Mouse (Mus musculus) neural tube, embryonic 11.5 days (tissue): ENCODE data around the gene Gdpd3. TPM values are rescaled to one million over a fixed set of nuclear protein-coding genes. Genes with fewer than 3 reads are reported as not detected.
"Not testable (repeated sequence)": the region's sequence is repeated elsewhere in the genome, so short reads cannot be mapped to it uniquely, and the experiment has no call there.

Experiments used
- ATAC-seq: fragments of 200-750 bp; cut with Nextera tagmentation; 2 replicates; pipeline ENCODE4 v1.8.0; 2017; ENCODE audit warnings: moderate number of reproducible peaks, mild to moderate bottlenecking, moderate TSS enrichment, moderate library complexity; ENCODE audit not compliant: insufficient read depth, low FRiP score, low TSS enrichment
- DNase-seq: peaks from one replicate; pipeline ENCODE4 v3.0.0-alpha.2; 2015; ENCODE audit warnings: low spot score
- H3K27ac ChIP-seq: fragments of 300-500 bp; sonication (generic); 2 replicates; pipeline ENCODE4 v1.5.1; 2014; ENCODE audit warnings: low read depth, mild to moderate bottlenecking, low read length
- H3K27me3 ChIP-seq: fragments of 300-500 bp; sonication (generic); 2 replicates; pipeline ENCODE4 v1.6.1; 2014; ENCODE audit warnings: mild to moderate bottlenecking, low read length, mixed read lengths; ENCODE audit not compliant: control insufficient read depth, insufficient read depth
- H3K36me3 ChIP-seq: fragments of 300-500 bp; sonication (generic); 2 replicates; pipeline ENCODE4 v1.6.1; 2014; ENCODE audit warnings: mild to moderate bottlenecking, low read length, moderate library complexity, mixed read lengths; ENCODE audit not compliant: control insufficient read depth, insufficient read depth
- H3K4me1 ChIP-seq: fragments of 300-500 bp; sonication (generic); 2 replicates; pipeline ENCODE4 v1.6.1; 2014; ENCODE audit warnings: low read length, mixed read lengths; ENCODE audit not compliant: control insufficient read depth, insufficient read depth
- H3K4me2 ChIP-seq: fragments of 300-500 bp; sonication (generic); 2 replicates; pipeline ENCODE4 v1.6.1; 2014; ENCODE audit warnings: low read depth, mild to moderate bottlenecking, moderate library complexity
- H3K4me3 ChIP-seq: fragments of 300-500 bp; sonication (generic); 2 replicates; pipeline ENCODE4 v1.5.1; 2014; ENCODE audit warnings: low read depth, low read length
- H3K9ac ChIP-seq: fragments of 300-500 bp; sonication (generic); 2 replicates; pipeline ENCODE4 v1.6.1; 2014; ENCODE audit warnings: mild to moderate bottlenecking, low read length
- H3K9me3 ChIP-seq: fragments of 300-500 bp; sonication (generic); 2 replicates; pipeline ENCODE4 v1.6.1; 2016; ENCODE audit warnings: low read length; ENCODE audit not compliant: control insufficient read depth
- WGBS: fragments of 180-500 bp; shearing (Covaris S2); extraction: QIAGEN DNeasy Blood & Tissue Kit; methylation state at CpG from one replicate; pipeline ENCODE4 v1.1.7; 2014; 5-methylcytosine and 5-hydroxymethylcytosine counted together
- polyA plus RNA-seq: library from polyadenylated mRNA; unstranded; fragments of >200 nt; fragmentation: Nextera tagmentation; extraction: Ambion mirVana; gene quantifications from 2 replicates; pipeline ENCODE4 v1.2.1, GENCODE M21; 2014

Gene Gdpd3
- polyA plus RNA-seq, 1 experiment from 2014 or later = 1.5 TPM

- not testable (repeated sequence) for H3K27me3 ChIP-seq, ATAC-seq, H3K27ac ChIP-seq, H3K36me3 ChIP-seq, H3K9me3 ChIP-seq, H3K9ac ChIP-seq, H3K4me2 ChIP-seq, DNase-seq, H3K4me3 ChIP-seq
- WGBS = 96% methylated on average over 7 of the region's 7 CpGs
- H3K4me1 ChIP-seq = peaks cover 25% of the 10 kb centered on the region
These were observed 13.0 kb downstream of the Gdpd3 start for GRCm38 (mm10) chr7:126779101-126779500.

- peaks cover 6% of the 10 kb centered on the region for H3K36me3 ChIP-seq
- H3K9me3 ChIP-seq = no peaks in the 10 kb centered on the region
- DNase-seq = peak; percentile 93
- H3K4me3 ChIP-seq = peak overlapping the region; percentile 28
- peak; percentile 65 for ATAC-seq
- no peaks in the 10 kb centered on the region for H3K27me3 ChIP-seq
- under 1% methylated on average over 21 of the region's 21 CpGs for WGBS
- H3K27ac ChIP-seq = peak overlapping the region; percentile 68
- peak overlapping the region; percentile 39 for H3K9ac ChIP-seq
- peaks cover 25% of the 10 kb centered on the region for H3K4me1 ChIP-seq
- H3K4me2 ChIP-seq = peak overlapping the region; percentile 59
These were observed 14.1 kb downstream of the Gdpd3 start for GRCm38 (mm10) chr7:126779983-126780970.

GRCm38 (mm10) chr7:126780971-126781635, 15.0 kb downstream of the Gdpd3 start, which contains the start of gene Tbx6:
Gene Tbx6, plus strand, starts transcription at chr7:126781483.
- Histone ChIP-seq H3K27me3 (no peaks in the 10 kb centered on the region), H3K4me1 (peaks cover 21% of the 10 kb centered on the region), H3K27ac (peak within 1 kb of the TSS; percentile 68; the same call in 1 of the 2 replicates), H3K4me2 (peak within 1 kb of the TSS; percentile 59), H3K36me3 (peaks cover 12% of the 10 kb centered on the region), H3K9ac (peak within 1 kb of the TSS; percentile 39), H3K9me3 (no peaks in the 10 kb centered on the region), H3K4me3 (peak within 1 kb of the TSS; percentile 28)
- ATAC-seq (peak; percentile 15), DNase-seq (no peak)
- 5% methylated on average over 22 of the region's 22 CpGs for WGBS

GRCm38 (mm10) chr7:126781661-126782370, 15.7 kb downstream of the Gdpd3 start:
- peaks cover 13% of the 10 kb centered on the region for H3K36me3 ChIP-seq
- H3K4me1 ChIP-seq = peaks cover 17% of the 10 kb centered on the region
- H3K27me3 ChIP-seq = no peaks in the 10 kb centered on the region
- no peak for ATAC-seq
- H3K9me3 ChIP-seq = no peaks in the 10 kb centered on the region
- DNase-seq = no peak
- no peak overlapping the region for H3K4me3 ChIP-seq
- whole genome bisulfite sequencing = 28% methylated on average over 11 of the region's 11 CpGs
- H3K9ac ChIP-seq = no peak overlapping the region; the same call in 1 of the 2 replicates
- H3K4me2 ChIP-seq = peak overlapping the region; percentile 59
- no peak overlapping the region for H3K27ac ChIP-seq

- peaks cover 13% of the 10 kb centered on the region for H3K36me3 ChIP-seq
- no peak overlapping the region for H3K27ac ChIP-seq
- H3K9ac ChIP-seq = no peak overlapping the region
- no peaks in the 10 kb centered on the region for H3K27me3 ChIP-seq
- H3K4me1 ChIP-seq = peaks cover 14% of the 10 kb centered on the region
- H3K4me3 ChIP-seq = no peak overlapping the region
- H3K4me2 ChIP-seq = no peak overlapping the region
- no peaks in the 10 kb centered on the region for H3K9me3 ChIP-seq
- 72% methylated on average over 13 of the region's 13 CpGs for WGBS
- no peak for DNase-seq
- ATAC-seq = no peak
These were observed 16.6 kb downstream of the Gdpd3 start for GRCm38 (mm10) chr7:126782693-126783092.

- Histone ChIP-seq H3K4me2 (no peak overlapping the region), H3K4me3 (no peak overlapping the region), H3K9me3 (no peaks in the 10 kb centered on the region), H3K36me3 (peaks cover 20% of the 10 kb centered on the region), H3K27ac (no peak overlapping the region), H3K9ac (no peak overlapping the region), H3K4me1 (peaks cover 12% of the 10 kb centered on the region), H3K27me3 (no peaks in the 10 kb centered on the region)
- no peak for ATAC-seq
- 80% methylated on average over 7 of the region's 7 CpGs for WGBS
- no peak for DNase-seq
These were observed 18.3 kb downstream of the Gdpd3 start for GRCm38 (mm10) chr7:126784469-126784868.

GRCm38 (mm10) chr7:126785056-126785455, 18.9 kb downstream of the Gdpd3 start:
- H3K9ac ChIP-seq = no peak overlapping the region

GRCm38 (mm10) chr7:126786142-126786541, 20.0 kb downstream of the Gdpd3 start:
- no peak for DNase-seq
- Histone ChIP-seq H3K9me3 (no peaks in the 10 kb centered on the region), H3K9ac (no peak overlapping the region), H3K27ac (no peak overlapping the region), H3K4me3 (no peak overlapping the region), H3K27me3 (no peaks in the 10 kb centered on the region), H3K4me1 (peaks cover 11% of the 10 kb centered on the region), H3K36me3 (peaks cover 22% of the 10 kb centered on the region), H3K4me2 (no peak overlapping the region)
- 92% methylated on average over 14 of the region's 14 CpGs for WGBS
- ATAC-seq = no peak

More at GRCm38 (mm10) chr7:126785056-126785455, 18.9 kb downstream of the Gdpd3 start:
- 62% methylated on average over 4 of the region's 4 CpGs for WGBS
- Histone ChIP-seq H3K27ac (no peak overlapping the region), H3K9me3 (no peaks in the 10 kb centered on the region), H3K27me3 (no peaks in the 10 kb centered on the region), H3K4me2 (no peak overlapping the region), H3K36me3 (peaks cover 22% of the 10 kb centered on the region), H3K4me3 (no peak overlapping the region), H3K4me1 (peaks cover 9% of the 10 kb centered on the region)
- ATAC-seq (no peak), DNase-seq (no peak)
